Mouse (Mus musculus) liver, adult 2 months (tissue): Measurements from ENCODE around the gene Gm45808.

Source experiments
- CTCF ChIP-seq: fragments of 200-500 bp; IDR thresholded peaks from 2 replicates; pipeline ENCODE4 v1.5.1; 2011; ENCODE audit warnings: low read depth, low read length, control low read depth
- POLR2A ChIP-seq: fragments of 200-500 bp; IDR thresholded peaks from 2 replicates; pipeline ENCODE4 v1.6.1; 2011; ENCODE audit warnings: low read length, control low read depth; ENCODE audit not compliant: insufficient read depth; ENCODE audit errors: extremely low read depth

- TF ChIP-seq CTCF, result no peak
- peak; percentile 95 for TF ChIP-seq POLR2A
Observed at GRCm38 (mm10) chr7:45525809-45526473, 39.3 kb upstream of the Gm45808 start, which contains the start of the genes Ppp1r15a and Plekha4.
